Mouse (Mus musculus) skeletal muscle tissue, postnatal 0 days (tissue): Measurements from ENCODE around the gene Chsy1. TPM values are rescaled to one million over a fixed set of nuclear protein-coding genes. Genes with fewer than 3 reads are reported as not detected.

Experiments used
- polyA plus RNA-seq: library from polyadenylated mRNA; unstranded; fragments of >200 nt; fragmentation: Nextera tagmentation; extraction: Ambion mirVana; gene quantifications from 2 replicates; pipeline ENCODE4 v1.2.1, GENCODE M21; 2015

Gene Chsy1
- polyA plus RNA-seq = 6.7 and 6.8 TPM in 2 replicates

GRCm38 (mm10) chr7:66108961-66109854 lies at the start of gene Chsy1:
Chsy1 (plus strand) TSS chr7:66109515.

DNA sequence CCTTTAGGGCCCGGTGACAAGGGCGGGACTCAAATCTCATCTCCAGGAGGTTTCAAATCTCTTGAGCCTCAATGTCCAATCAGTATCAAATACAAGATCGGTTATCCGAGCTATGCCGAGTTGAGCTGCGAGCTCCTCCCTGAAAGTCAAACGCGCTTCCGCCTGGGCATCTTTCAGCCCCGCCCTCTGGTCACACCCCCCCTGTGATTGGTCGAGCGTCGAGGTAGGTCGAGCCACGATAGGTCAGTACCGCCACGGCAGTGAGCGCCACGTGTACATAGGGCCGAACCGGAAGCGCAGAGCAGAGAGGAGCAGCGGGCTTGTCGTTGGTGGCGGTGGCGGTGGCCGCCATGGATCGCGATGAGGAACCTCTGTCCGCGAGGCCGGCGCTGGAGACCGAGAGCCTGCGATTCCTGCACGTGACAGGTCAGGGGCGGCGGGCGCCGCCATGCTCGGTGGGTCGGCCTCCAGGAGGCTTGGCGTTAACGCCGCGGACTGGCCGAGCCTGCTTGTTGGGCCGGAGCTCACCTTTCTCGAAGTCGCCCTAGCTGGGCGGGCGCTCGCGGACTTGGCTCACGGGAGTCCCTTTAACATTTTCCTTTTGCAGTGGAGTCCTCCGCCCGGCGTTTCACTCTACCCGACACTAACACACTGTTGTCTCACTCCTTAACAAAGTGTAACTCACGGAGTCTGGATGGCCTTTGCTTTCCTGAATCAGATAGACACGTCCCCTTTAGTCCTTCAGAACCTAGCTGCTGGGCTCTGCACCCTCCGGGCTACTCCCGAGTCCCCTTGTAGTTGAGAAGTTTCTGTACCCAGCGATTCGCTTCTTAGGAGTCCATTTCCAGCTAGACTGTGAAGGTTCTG lies 29.7 kb upstream of the Chsy1 start, which contains the start of gene Selenos:
Gene Selenos, plus strand, starts transcription at position 286 of the 867 bp plus-strand sequence.

Other genes with a start within 250 kb of the Chsy1 start
- gene Pcsk6, start 247.8 kb upstream of the Chsy1 start, polyA plus RNA-seq = 2.8 and 4.1 TPM in 2 replicates
- not detected in 2 replicates for gene Gm45213, start 65.9 kb upstream of the Chsy1 start, polyA plus RNA-seq
- gene Snrpa1, start 50.5 kb upstream of the Chsy1 start, polyA plus RNA-seq = 39.2 and 53.4 TPM in 2 replicates
- 76.9 and 102 TPM in 2 replicates for gene Selenos, start 29.9 kb upstream of the Chsy1 start, polyA plus RNA-seq